ENCODE assay signal across 18 mouse cellular contexts in the genomic region with DNA sequence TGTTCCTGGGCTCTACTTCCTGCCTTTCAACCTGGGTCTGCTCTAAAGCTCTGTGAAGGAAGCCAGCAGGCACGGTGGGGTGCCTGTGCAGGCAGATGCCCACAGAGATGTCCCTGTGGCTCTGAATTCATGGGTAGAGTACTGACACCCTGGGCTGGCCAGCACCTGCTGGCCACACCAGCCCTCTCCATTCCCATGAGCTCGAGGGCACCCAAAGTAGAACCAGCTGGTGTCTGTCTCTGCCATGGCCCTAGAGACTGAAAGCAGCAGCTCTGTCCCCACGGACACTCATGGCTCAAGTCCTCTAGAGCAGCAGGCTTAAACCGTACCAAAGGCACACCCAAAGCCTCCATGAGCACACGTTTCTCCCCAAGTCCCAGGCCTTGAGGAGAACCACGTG. TPM values are rescaled to one million over a fixed set of nuclear protein-coding genes. Genes with fewer than 3 reads are reported as not detected.
DNase-seq lines count a peak whose midpoint lies in the region; ATAC-seq and TF ChIP-seq lines count a peak whose summit lies in the region.
"Had no signal": no experiment of that assay in that cellular context is flagged by ENCODE, and none has a peak within 500 bp of the region (broad histone marks: within the 10 kb centered on the region; RNA-seq: fewer than 3 reads in every experiment).

No protein-coding gene starts in this region.

- H3K27ac ChIP-seq in heart, embryonic 11.5 days (ENCODE audit: low read depth, low read length), result peak overlapping the region; percentile 54
- peak overlapping the region; percentile 48 for H3K27ac ChIP-seq in liver, embryonic 15.5 days (replicated peaks)
- H3K27ac ChIP-seq in layer of hippocampus, adult 2 months, result no peak overlapping the region
- H3K27ac ChIP-seq: embryonic facial prominence, embryonic 12.5 days; forebrain, embryonic 12.5 days; hindbrain, embryonic 13.5 days; hindbrain, postnatal 0 days had no signal

- TF ChIP-seq CTCF in E14TG2a.4 (conservative IDR thresholded peaks at IDR 0.05; ENCODE audit: low read length) (no peak), G1E (IDR thresholded peaks at IDR 0.05; ENCODE audit: low read depth, low read length) (no peak)
- TF ChIP-seq CTCF in layer of hippocampus, adult 2 months (conservative IDR thresholded peaks at IDR 0.05), result no peak

- no peak overlapping the region for H3K4me3 ChIP-seq in heart, embryonic 11.5 days (ENCODE audit: low read depth, low read length)
- peak overlapping the region; percentile 23; the same call in 1 of the 2 replicates for H3K4me3 ChIP-seq in E14TG2a.4 (replicated peaks; ENCODE audit: low read length)
- peak overlapping the region; percentile 17; the same call in 1 of the 2 replicates for H3K4me3 ChIP-seq in G1E (ENCODE audit: low read depth, low read length)
- no peak overlapping the region for H3K4me3 ChIP-seq in liver, embryonic 15.5 days (replicated peaks)
- no peak overlapping the region for H3K4me3 ChIP-seq in layer of hippocampus, adult 2 months
- H3K4me3 ChIP-seq: embryonic facial prominence, embryonic 12.5 days; forebrain, embryonic 12.5 days; hindbrain, embryonic 13.5 days had no signal

- H3K4me1 ChIP-seq in heart, embryonic 11.5 days (ENCODE audit: control insufficient read depth, insufficient read depth, low read length), result peaks cover 51% of the 10 kb centered on the region
- H3K4me1 ChIP-seq in E14TG2a.4 (replicated peaks; ENCODE audit: low read depth, low read length) (peaks cover 97% of the 10 kb centered on the region), G1E (ENCODE audit: insufficient read depth, low read depth, low read length) (peaks cover 75% of the 10 kb centered on the region)
- peaks cover 73% of the 10 kb centered on the region for H3K4me1 ChIP-seq in liver, embryonic 15.5 days (replicated peaks)

- H3K9ac ChIP-seq in heart, embryonic 11.5 days (ENCODE audit: low read depth, low read length), result no peak overlapping the region
- peak overlapping the region; percentile 6; the same call in 1 of the 2 replicates for H3K9ac ChIP-seq in liver, embryonic 15.5 days
- H3K9ac ChIP-seq: embryonic facial prominence, embryonic 12.5 days; forebrain, embryonic 12.5 days; forebrain, postnatal 0 days; hindbrain, embryonic 13.5 days had no signal

- H3K4me2 ChIP-seq in heart, embryonic 11.5 days, result no peak overlapping the region
- no peak overlapping the region for H3K4me2 ChIP-seq in liver, embryonic 15.5 days
- H3K4me2 ChIP-seq: embryonic facial prominence, embryonic 12.5 days; forebrain, embryonic 12.5 days; hindbrain, embryonic 13.5 days had no signal

- DNase-seq in heart, adult 11 months, result no peak
- no peak for DNase-seq in G1E (ENCODE audit: low spot score)
- DNase-seq in lung, postnatal 10 days, result no peak
- no peak for DNase-seq in layer of hippocampus, adult 2 months (ENCODE audit: low spot score in 2 of 2)
- DNase-seq: adrenal gland, postnatal 10 days; cerebellum, adult 11-12 months; cerebellum, adult 9-10 months; cerebellum, postnatal 25 days; forebrain, postnatal 0 days; gastrocnemius, postnatal 14 days; heart, postnatal 10 days had no signal

- no peak for ATAC-seq in heart, embryonic 11.5 days (replicated peaks; ENCODE audit: insufficient number of reproducible peaks, low FRiP score, low TSS enrichment)
- no peak for ATAC-seq in G1E (ENCODE audit: extremely low read depth, insufficient number of reproducible peaks, low FRiP score, poor library complexity, severe bottlenecking)
- no peak for ATAC-seq in liver, embryonic 15.5 days (ENCODE audit: insufficient read depth)
- ATAC-seq: forebrain, postnatal 0 days; hindbrain, postnatal 0 days had no signal

- peaks cover 3% of the 10 kb centered on the region; the same call in 1 of the 2 replicates for H3K36me3 ChIP-seq in heart, embryonic 11.5 days (ENCODE audit: control insufficient read depth, insufficient read depth, low read length)
- peaks cover 68% of the 10 kb centered on the region for H3K36me3 ChIP-seq in E14TG2a.4 (ENCODE audit: insufficient read depth, low read length)
- peaks cover 27% of the 10 kb centered on the region for H3K36me3 ChIP-seq in G1E (replicated peaks)
- H3K36me3 ChIP-seq in liver, embryonic 15.5 days (replicated peaks), result no peaks in the 10 kb centered on the region

- H3K27me3 ChIP-seq in heart, embryonic 11.5 days (ENCODE audit: control insufficient read depth, insufficient read depth, low read length), result no peaks in the 10 kb centered on the region
- H3K27me3 ChIP-seq in E14TG2a.4 (ENCODE audit: insufficient read depth, low read length) (no peaks in the 10 kb centered on the region), G1E (ENCODE audit: insufficient read depth, low read length) (no peaks in the 10 kb centered on the region; the same call in 1 of the 2 replicates)
- H3K27me3 ChIP-seq in liver, embryonic 15.5 days, result no peaks in the 10 kb centered on the region
- H3K27me3 ChIP-seq: embryonic facial prominence, embryonic 12.5 days; forebrain, embryonic 12.5 days; hindbrain, embryonic 13.5 days had no signal

- WGBS in heart, embryonic 11.5 days (ENCODE audit: insufficient replicate concordance), result 80% methylated on average over 6 of the region's 6 CpGs
- 63% methylated on average over 6 of the region's 6 CpGs for WGBS in liver, embryonic 15.5 days (ENCODE audit: insufficient replicate concordance)

- H3K9me3 ChIP-seq in heart, embryonic 11.5 days (replicated peaks; ENCODE audit: control insufficient read depth, low read length), result no peaks in the 10 kb centered on the region
- no peaks in the 10 kb centered on the region for H3K9me3 ChIP-seq in E14TG2a.4 (ENCODE audit: low read length)
- no peaks in the 10 kb centered on the region for H3K9me3 ChIP-seq in G1E (replicated peaks)
- no peaks in the 10 kb centered on the region for H3K9me3 ChIP-seq in liver, embryonic 15.5 days (replicated peaks)
- H3K9me3 ChIP-seq: embryonic facial prominence, embryonic 12.5 days; forebrain, embryonic 12.5 days; hindbrain, embryonic 13.5 days had no signal

RNA-seq across cellular contexts. Expression of gene Col18a1, which starts 30.1 kb away (rescaled TPM):
- polyA plus RNA-seq in heart, embryonic 11.5 days (2014; fragmentation: Nextera tagmentation; extraction: Ambion mirVana), result 113 and 164 TPM in 2 replicates
- 19.3 and 33.0 TPM in 2 replicates for total RNA-seq in G1E (2014; fragmentation: Nextera tagmentation)
- total RNA-seq in G1E (2017), result 45.1 and 46.8 TPM in 2 replicates
- polyA plus RNA-seq in G1E (2012), result 145 and 178 TPM in 2 replicates
- polyA plus RNA-seq in liver, embryonic 15.5 days (2015; fragmentation: Nextera tagmentation; extraction: Ambion mirVana), result 66.0 and 88.2 TPM in 2 replicates
- total RNA-seq in layer of hippocampus, adult 2 months (2021), result 1 to 10 TPM; 3.2 to 4.8 TPM

Comparison
In these comparisons a context has a peak if more than half of its experiments do, and no peak if none do; other contexts are left out.
1. H3K4me3 ChIP-seq: peak in E14TG2a.4 (single experiment) and G1E (single experiment); none in heart, embryonic 11.5 days (single experiment), liver, embryonic 15.5 days (single experiment) and layer of hippocampus, adult 2 months (single experiment).